Mouse (Mus musculus) cerebellum, postnatal 14 days (tissue): ENCODE measurements around the gene Gpbar1.
"Not testable (repeated sequence)": the region's sequence is repeated elsewhere in the genome, so short reads cannot be mapped to it uniquely, and the experiment has no call there.

Experiments
- DNase-seq, 2 experiments: peaks; one replicate each; pipeline ENCODE4 v3.0.0; 2021; ENCODE audit warnings: mixed read lengths in 2 of 2

Gpbar1 gene

GRCm38 (mm10) chr1:74297269-74297668 lies 18.9 kb downstream of the Gpbar1 start:
- no peak for DNase-seq

GRCm38 (mm10) chr1:74298157-74298750 lies 19.9 kb downstream of the Gpbar1 start:
- no peak for DNase-seq

GRCm38 (mm10) chr1:74298996-74299395 lies 20.6 kb downstream of the Gpbar1 start:
- peak; percentile 51 to 52 for DNase-seq

- DNase-seq: no peak
Measured at GRCm38 (mm10) chr1:74300347-74301110, 22.2 kb downstream of the Gpbar1 start.

GRCm38 (mm10) chr1:74302229-74302628 lies 23.9 kb downstream of the Gpbar1 start:
- no peak for DNase-seq

GRCm38 (mm10) chr1:74302835-74303234 lies 24.5 kb downstream of the Gpbar1 start:
- DNase-seq: no peak

GRCm38 (mm10) chr1:74303509-74304338 lies 25.4 kb downstream of the Gpbar1 start:
- DNase-seq: peak; percentile 45 to 48

- no peak for DNase-seq
Measured at GRCm38 (mm10) chr1:74304339-74304790, 26.0 kb downstream of the Gpbar1 start.

GRCm38 (mm10) chr1:74304946-74305345 lies 26.6 kb downstream of the Gpbar1 start:
- no peak for DNase-seq

- DNase-seq: no peak
Measured at GRCm38 (mm10) chr1:74305522-74305921, 27.2 kb downstream of the Gpbar1 start, which contains the start of gene Tmbim1. Gene Tmbim1, minus strand, starts transcription at chr1:74305622.

GRCm38 (mm10) chr1:74307146-74307545 lies 28.8 kb downstream of the Gpbar1 start:
- no peak for DNase-seq

- DNase-seq: no peak
Measured at GRCm38 (mm10) chr1:74308001-74308964, 29.9 kb downstream of the Gpbar1 start.

GRCm38 (mm10) chr1:74309767-74310166 lies 31.4 kb downstream of the Gpbar1 start:
- no peak for DNase-seq

- DNase-seq: peak; percentile 83 to 84
Measured at GRCm38 (mm10) chr1:74313049-74313692, 34.8 kb downstream of the Gpbar1 start.

- no peak for DNase-seq
Measured at GRCm38 (mm10) chr1:74314796-74315195, 36.4 kb downstream of the Gpbar1 start.

GRCm38 (mm10) chr1:74316114-74316827 lies 37.9 kb downstream of the Gpbar1 start:
- DNase-seq: no peak

GRCm38 (mm10) chr1:74318711-74319110 lies 40.4 kb downstream of the Gpbar1 start:
- no peak for DNase-seq

- DNase-seq: no peak
Measured at GRCm38 (mm10) chr1:74321396-74321795, 43.0 kb downstream of the Gpbar1 start.

- not testable (repeated sequence) for DNase-seq
Measured at GRCm38 (mm10) chr1:74326916-74327315, 48.6 kb downstream of the Gpbar1 start.
